In genomic region chr11:104309377-104310225, GRCm38 (mm10) we compare ENCODE assay signal across 9 mouse cellular contexts.
A peak's percentile ranks its signal among the peaks of the same experiment; 100 is the strongest.
DNase-seq lines count a peak whose midpoint lies in the region; ATAC-seq and TF ChIP-seq lines count a peak whose summit lies in the region.
"Had no signal": no experiment of that assay in that cellular context is flagged by ENCODE, and none has a peak within 500 bp of the region (broad histone marks: within the 10 kb centered on the region; RNA-seq: fewer than 3 reads in every experiment).

No protein-coding gene starts in this region.

- H3K27me3 ChIP-seq in heart, embryonic 10.5 days (ENCODE audit: insufficient read depth, poor library complexity, severe bottlenecking) = peaks cover 40% of the 10 kb centered on the region
- H3K27me3 ChIP-seq in liver, embryonic 11.5 days (replicated peaks; ENCODE audit: control insufficient read depth, insufficient read depth, low read length) = peaks cover 16% of the 10 kb centered on the region
- H3K27me3 ChIP-seq in intestine, embryonic 16.5 days (replicated peaks; ENCODE audit: control insufficient read depth, insufficient read depth, low read length) = 0 out of 2 replicates have a peak, but pooled peaks cover 2% of the 10 kb centered on the region
- no peaks in the 10 kb centered on the region for H3K27me3 ChIP-seq in small intestine, adult 2 months (ENCODE audit: control insufficient read depth, insufficient read depth, low read length)

- no peak for TF ChIP-seq POLR2A in small intestine, adult 2 months (IDR thresholded peaks at IDR 0.05; ENCODE audit: low read depth, low read length)

- no peaks in the 10 kb centered on the region for H3K36me3 ChIP-seq in heart, embryonic 10.5 days
- H3K36me3 ChIP-seq in liver, embryonic 11.5 days (ENCODE audit: control insufficient read depth, insufficient read depth, low read length) = no peaks in the 10 kb centered on the region
- no peaks in the 10 kb centered on the region for H3K36me3 ChIP-seq in intestine, embryonic 16.5 days (ENCODE audit: control insufficient read depth, insufficient read depth, low read length)
- no peaks in the 10 kb centered on the region for H3K36me3 ChIP-seq in small intestine, adult 2 months (ENCODE audit: control insufficient read depth, insufficient read depth, low read length)

- H3K9me3 ChIP-seq in heart, embryonic 10.5 days = no peaks in the 10 kb centered on the region
- no peaks in the 10 kb centered on the region for H3K9me3 ChIP-seq in liver, embryonic 11.5 days (ENCODE audit: control insufficient read depth, low read length)
- H3K9me3 ChIP-seq in intestine, embryonic 16.5 days (ENCODE audit: control insufficient read depth, low read length) = no peaks in the 10 kb centered on the region

- peak overlapping the region; percentile 17; the same call in 1 of the 2 replicates for H3K27ac ChIP-seq in heart, embryonic 10.5 days
- H3K27ac ChIP-seq in liver, embryonic 11.5 days (ENCODE audit: low read depth, low read length) = peak overlapping the region; percentile 62
- H3K27ac ChIP-seq in intestine, embryonic 16.5 days (ENCODE audit: low read length) = no peak overlapping the region
- H3K27ac ChIP-seq in small intestine, adult 2 months (ENCODE audit: insufficient read depth, low read depth, low read length) = no peak overlapping the region

- TF ChIP-seq CTCF in small intestine, adult 2 months (IDR thresholded peaks at IDR 0.05; ENCODE audit: extremely low read depth, insufficient read length, insufficient replicate concordance, low read depth, low read length) = no peak

- peak overlapping the region; percentile 65 for H3K4me2 ChIP-seq in liver, embryonic 11.5 days
- H3K4me2 ChIP-seq in intestine, embryonic 16.5 days (ENCODE audit: low read depth, low read length) = peak overlapping the region; percentile 64

- H3K4me3 ChIP-seq in heart, embryonic 10.5 days = peak overlapping the region; percentile 40
- H3K4me3 ChIP-seq in liver, embryonic 11.5 days (ENCODE audit: low read depth, low read length) = peak overlapping the region; percentile 47
- H3K4me3 ChIP-seq in intestine, embryonic 16.5 days (ENCODE audit: low read length) = peak overlapping the region; percentile 42
- H3K4me3 ChIP-seq in small intestine, adult 2 months (ENCODE audit: low read depth, low read length) = peak overlapping the region; percentile 67

- peak overlapping the region; percentile 65 for H3K9ac ChIP-seq in liver, embryonic 11.5 days (ENCODE audit: low read depth, low read length)
- H3K9ac ChIP-seq in intestine, embryonic 16.5 days (ENCODE audit: low read depth, low read length) = peak overlapping the region; percentile 60

- 28% methylated on average over 12 of the region's 12 CpGs for WGBS in heart, embryonic 10.5 days
- 28% methylated on average over 12 of the region's 12 CpGs for WGBS in liver, embryonic 11.5 days
- WGBS in intestine, embryonic 16.5 days = 36% methylated on average over 12 of the region's 12 CpGs
- 39% methylated on average over 12 of the region's 12 CpGs for WGBS in small intestine, adult 2 months

- DNase-seq in heart, embryonic 10.5 days (ENCODE audit: low spot score) = no peak
- no peak for DNase-seq in heart, postnatal 25 days (ENCODE audit: low spot score)
- DNase-seq in liver, embryonic 11.5 days (ENCODE audit: low spot score) = no peak
- no peak for DNase-seq in liver
- no peak for DNase-seq in spleen, adult 12 weeks (ENCODE audit: low spot score)
- DNase-seq in ovary, adult 18-20 months (ENCODE audit: low spot score) = no peak
- DNase-seq: right cerebral cortex, adult 18-20 months had no signal

- peak; percentile 40 for ATAC-seq in liver, embryonic 11.5 days (replicated peaks; ENCODE audit: low FRiP score)
- no peak for ATAC-seq in intestine, embryonic 16.5 days

- peaks cover 15% of the 10 kb centered on the region for H3K4me1 ChIP-seq in heart, embryonic 10.5 days
- H3K4me1 ChIP-seq in liver, embryonic 11.5 days (replicated peaks; ENCODE audit: control insufficient read depth, insufficient read depth, low read length) = peaks cover 11% of the 10 kb centered on the region
- H3K4me1 ChIP-seq in intestine, embryonic 16.5 days (ENCODE audit: control insufficient read depth, insufficient read depth, low read length) = 0 out of 2 replicates have a peak, but pooled peaks cover 2% of the 10 kb centered on the region
- H3K4me1 ChIP-seq in small intestine, adult 2 months (ENCODE audit: control insufficient read depth, insufficient read depth, insufficient read length, low read length) = peaks cover 28% of the 10 kb centered on the region

- intact Hi-C loops in heart, postnatal 25 days (cut with DNase I) = loop anchor here (10.0 kb wide), 1 partner anchor 815 kb away; the partner anchor contains the start of gene Mettl2

Comparison
In these comparisons a context has a peak if more than half of its experiments do, and no peak if none do; other contexts are left out.
1. H3K27ac ChIP-seq: peak in heart, embryonic 10.5 days (single experiment) and liver, embryonic 11.5 days (single experiment); none in intestine, embryonic 16.5 days (single experiment) and small intestine, adult 2 months (single experiment).
2. Peak in every context shown above with its lines, with median percentiles within 50 percentile points of each other: H3K4me3 ChIP-seq.